Mouse (Mus musculus) limb, embryonic 13.5 days (tissue): ENCODE measurements at regions not wholly inside any gene's neighbourhood (a gene's known extent, or its start where the extent isn't known, plus 50 kb on each side); places are given as distances from the start of the nearest gene placed in this dataset.

Experiments
- ATAC-seq: fragments of 200-750 bp; cut with Nextera tagmentation; 2 replicates; pipeline ENCODE4 v1.8.0; 2017; ENCODE audit warnings: low read depth, moderate number of reproducible peaks, moderate TSS enrichment; ENCODE audit not compliant: low FRiP score
- H3K27ac ChIP-seq: fragments of 300-500 bp; sonication (generic); 2 replicates; pipeline ENCODE4 v1.5.1; 2015; ENCODE audit warnings: inconsistent platforms, mild to moderate bottlenecking, moderate library complexity
- H3K27me3 ChIP-seq: fragments of 300-500 bp; sonication (generic); 2 replicates; pipeline ENCODE4 v1.6.1; 2015; ENCODE audit warnings: mild to moderate bottlenecking, inconsistent platforms
- H3K36me3 ChIP-seq: fragments of 300-500 bp; sonication (generic); 2 replicates; pipeline ENCODE4 v1.6.1; 2015; ENCODE audit warnings: inconsistent platforms, mild to moderate bottlenecking, moderate library complexity
- H3K4me1 ChIP-seq: fragments of 300-500 bp; sonication (generic); 2 replicates; pipeline ENCODE4 v1.6.1; 2015; ENCODE audit warnings: inconsistent platforms
- H3K4me2 ChIP-seq: fragments of 300-500 bp; sonication (generic); replicated peaks from 2 replicates; pipeline ENCODE4 v1.6.1; 2015; ENCODE audit warnings: inconsistent platforms, mild to moderate bottlenecking, moderate library complexity
- H3K4me3 ChIP-seq: fragments of 300-500 bp; sonication (generic); 2 replicates; pipeline ENCODE4 v1.5.1; 2015; ENCODE audit warnings: moderate library complexity, mild to moderate bottlenecking, inconsistent platforms
- H3K9ac ChIP-seq: fragments of 300-500 bp; sonication (generic); 2 replicates; pipeline ENCODE4 v1.6.1; 2015; ENCODE audit warnings: mild to moderate bottlenecking, inconsistent platforms
- H3K9me3 ChIP-seq: fragments of 300-500 bp; sonication (generic); 2 replicates; pipeline ENCODE4 v1.6.1; 2016; ENCODE audit warnings: inconsistent platforms
- WGBS: fragments of 180-500 bp; shearing (Covaris S2); methylation state at CpG from one replicate; pipeline ENCODE4 v1.1.7; 2015; 5-methylcytosine and 5-hydroxymethylcytosine counted together

- no peak overlapping the region for H3K4me2 ChIP-seq
- no peak overlapping the region for H3K9ac ChIP-seq
- WGBS, result 82% methylated on average over 1 of the region's 1 CpGs
- H3K27me3 ChIP-seq, result no peaks in the 10 kb centered on the region
- no peak overlapping the region for H3K4me3 ChIP-seq
- H3K9me3 ChIP-seq, result no peaks in the 10 kb centered on the region
- ATAC-seq, result no peak
- H3K4me1 ChIP-seq, result no peaks in the 10 kb centered on the region
- no peak overlapping the region for H3K27ac ChIP-seq
- H3K36me3 ChIP-seq, result no peaks in the 10 kb centered on the region
These were observed 50.4 kb upstream of the Atg10 start for GRCm38 (mm10) chr13:91274131-91274530.

DNA sequence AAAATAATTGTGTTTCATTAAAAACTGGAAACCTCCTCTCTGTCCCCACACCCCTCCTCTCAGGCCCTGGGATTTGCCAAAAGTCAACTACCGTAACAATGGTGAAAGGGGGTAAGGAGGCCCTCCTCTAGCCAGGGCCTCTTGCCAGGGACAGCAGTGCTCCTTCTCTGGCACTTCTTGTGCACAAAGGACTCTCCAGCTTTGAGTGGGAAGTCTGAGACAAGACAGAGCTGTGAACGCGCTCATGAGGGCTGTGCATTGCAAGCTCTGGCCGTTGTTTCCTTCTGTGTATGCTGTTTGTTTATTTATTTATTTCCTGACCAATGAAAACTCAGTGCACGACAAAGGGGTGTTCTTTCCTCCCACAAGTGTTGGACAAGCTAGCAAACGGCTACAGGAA is 50.8 kb upstream of the Atg10 start:
- no peak overlapping the region for H3K4me2 ChIP-seq
- no peaks in the 10 kb centered on the region for H3K27me3 ChIP-seq
- WGBS, result 69% methylated on average over 6 of the region's 6 CpGs
- no peak for ATAC-seq
- no peaks in the 10 kb centered on the region for H3K9me3 ChIP-seq
- H3K36me3 ChIP-seq, result no peaks in the 10 kb centered on the region
- no peak overlapping the region for H3K9ac ChIP-seq
- no peaks in the 10 kb centered on the region for H3K4me1 ChIP-seq
- no peak overlapping the region for H3K27ac ChIP-seq
- H3K4me3 ChIP-seq, result no peak overlapping the region

- Histone ChIP-seq H3K9ac (no peak overlapping the region), H3K4me3 (no peak overlapping the region), H3K27ac (no peak overlapping the region), H3K36me3 (no peaks in the 10 kb centered on the region), H3K9me3 (no peaks in the 10 kb centered on the region), H3K4me2 (no peak overlapping the region), H3K4me1 (no peaks in the 10 kb centered on the region), H3K27me3 (no peaks in the 10 kb centered on the region)
- 77% methylated on average over 3 of the region's 3 CpGs for WGBS
- ATAC-seq, result no peak
These were observed 55.7 kb upstream of the Atg10 start for GRCm38 (mm10) chr13:91279487-91279886.

DNA sequence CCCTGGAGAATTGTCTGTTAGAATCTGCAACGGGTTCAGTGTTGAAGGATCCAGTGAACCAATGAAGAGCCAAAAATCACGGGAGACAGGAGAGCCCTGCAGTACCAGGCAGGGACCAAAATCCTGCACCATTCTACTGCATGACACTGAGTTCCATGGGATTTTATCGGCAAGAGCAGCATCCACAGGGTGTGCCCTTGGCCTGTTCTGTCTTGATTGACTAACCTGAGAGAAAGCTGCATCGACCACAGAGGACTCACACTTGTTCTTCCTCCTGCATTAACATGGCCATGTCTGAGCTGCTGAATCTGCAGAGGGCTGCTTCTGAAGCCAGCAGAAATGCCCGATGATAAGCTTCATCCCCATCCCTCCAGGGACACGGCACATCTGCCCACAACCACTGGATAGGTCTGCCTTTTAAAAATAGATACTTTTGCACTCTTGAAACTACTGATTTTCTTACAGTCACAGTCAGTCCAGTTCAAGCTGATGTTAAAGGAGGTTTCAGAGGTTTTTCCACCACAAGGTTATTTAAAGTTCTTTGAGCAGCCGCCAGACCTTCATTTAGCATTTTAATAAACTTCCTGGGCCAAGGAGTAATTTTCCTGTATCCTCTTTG is 71.9 kb upstream of the Atg10 start:
- Histone ChIP-seq H3K27me3 (no peaks in the 10 kb centered on the region), H3K4me2 (no peak overlapping the region), H3K36me3 (no peaks in the 10 kb centered on the region), H3K4me3 (no peak overlapping the region), H3K9ac (no peak overlapping the region), H3K27ac (no peak overlapping the region), H3K4me1 (0 out of 2 replicates have a peak, but pooled peaks cover 6% of the 10 kb centered on the region), H3K9me3 (peaks cover 12% of the 10 kb centered on the region)
- no peak for ATAC-seq
- WGBS, result 82% methylated on average over 7 of the region's 7 CpGs

- ATAC-seq, result no peak
- 75% methylated on average over 5 of the region's 5 CpGs for WGBS
- no peaks in the 10 kb centered on the region for H3K36me3 ChIP-seq
- no peak overlapping the region for H3K4me3 ChIP-seq
- H3K4me2 ChIP-seq, result no peak overlapping the region
- 0 out of 2 replicates have a peak, but pooled peaks cover 6% of the 10 kb centered on the region for H3K4me1 ChIP-seq
- H3K9me3 ChIP-seq, result peaks cover 12% of the 10 kb centered on the region
- H3K9ac ChIP-seq, result no peak overlapping the region
- no peaks in the 10 kb centered on the region for H3K27me3 ChIP-seq
- H3K27ac ChIP-seq, result no peak overlapping the region
These were observed 72.9 kb upstream of the Atg10 start for GRCm38 (mm10) chr13:91296521-91297160.

GRCm38 (mm10) chr13:91301849-91302248 is 78.1 kb upstream of the Atg10 start:
- Histone ChIP-seq H3K36me3 (no peaks in the 10 kb centered on the region), H3K4me1 (no peaks in the 10 kb centered on the region), H3K27ac (no peak overlapping the region), H3K9me3 (peaks cover 6% of the 10 kb centered on the region; the same call in 1 of the 2 replicates), H3K27me3 (no peaks in the 10 kb centered on the region), H3K9ac (no peak overlapping the region), H3K4me2 (no peak overlapping the region), H3K4me3 (no peak overlapping the region)
- ATAC-seq, result no peak
- WGBS, result 92% methylated on average over 1 of the region's 1 CpGs

DNA sequence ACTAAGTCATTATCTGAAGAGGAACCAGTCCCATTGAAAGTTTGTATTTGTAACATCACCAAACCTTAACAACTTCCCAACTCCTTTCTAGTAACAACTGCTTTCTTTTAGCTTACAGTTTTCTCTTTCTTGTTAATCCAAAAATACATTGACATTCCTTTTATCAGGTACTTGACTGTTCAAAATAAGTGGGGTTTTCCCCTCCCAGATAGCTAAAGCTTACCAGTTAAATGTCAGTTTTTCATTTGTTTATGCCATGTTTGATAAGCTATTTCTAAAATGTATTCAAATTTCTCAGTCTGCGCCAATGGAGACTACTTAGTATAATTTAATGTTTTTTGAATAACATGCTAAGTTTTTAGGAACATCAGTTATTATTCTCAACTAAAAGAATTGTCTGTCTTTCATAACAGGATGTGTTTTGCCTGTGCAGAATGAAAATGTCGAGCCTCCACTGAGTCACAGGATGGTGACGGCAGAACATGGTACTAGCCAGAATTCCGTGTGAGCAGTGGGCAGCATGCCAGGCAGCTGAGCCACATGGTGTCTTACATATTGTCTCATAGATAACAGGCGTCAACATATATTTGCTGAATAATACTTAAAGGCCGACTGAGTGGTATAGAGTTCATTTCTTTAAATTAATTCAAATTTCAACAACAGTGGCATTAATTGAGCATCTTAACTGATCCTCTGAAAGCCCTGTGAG is 82.1 kb upstream of the Atg10 start:
- ATAC-seq, result no peak
- no peaks in the 10 kb centered on the region for H3K27me3 ChIP-seq
- no peak overlapping the region for H3K9ac ChIP-seq
- 82% methylated on average over 6 of the region's 6 CpGs for WGBS
- no peak overlapping the region for H3K27ac ChIP-seq
- H3K36me3 ChIP-seq, result no peaks in the 10 kb centered on the region
- no peaks in the 10 kb centered on the region for H3K9me3 ChIP-seq
- no peak overlapping the region for H3K4me2 ChIP-seq
- H3K4me3 ChIP-seq, result no peak overlapping the region
- no peaks in the 10 kb centered on the region for H3K4me1 ChIP-seq

DNA sequence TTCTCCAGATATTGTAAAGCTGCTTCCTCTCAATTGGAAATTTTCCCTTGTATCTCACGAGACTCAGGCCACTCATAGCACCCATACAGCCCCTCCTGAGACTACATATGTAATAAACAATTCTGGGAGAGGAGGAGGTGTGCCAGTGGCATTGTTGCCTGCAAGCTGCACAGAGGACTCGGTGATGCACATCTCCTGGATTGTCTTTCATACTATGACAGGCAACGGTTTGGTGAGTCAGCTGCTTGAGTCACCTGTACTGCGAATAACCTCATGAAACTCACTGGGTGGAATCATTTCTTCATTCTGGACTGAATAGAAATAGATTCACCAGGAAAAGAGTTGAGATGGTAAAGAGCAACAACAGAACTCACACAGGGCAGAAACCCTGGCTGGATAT is 82.8 kb upstream of the Atg10 start:
- Histone ChIP-seq H3K4me3 (no peak overlapping the region), H3K27me3 (no peaks in the 10 kb centered on the region), H3K9ac (no peak overlapping the region), H3K4me1 (no peaks in the 10 kb centered on the region), H3K4me2 (no peak overlapping the region), H3K27ac (no peak overlapping the region), H3K9me3 (no peaks in the 10 kb centered on the region), H3K36me3 (no peaks in the 10 kb centered on the region)
- ATAC-seq, result no peak
- WGBS, result 82% methylated on average over 4 of the region's 4 CpGs

DNA sequence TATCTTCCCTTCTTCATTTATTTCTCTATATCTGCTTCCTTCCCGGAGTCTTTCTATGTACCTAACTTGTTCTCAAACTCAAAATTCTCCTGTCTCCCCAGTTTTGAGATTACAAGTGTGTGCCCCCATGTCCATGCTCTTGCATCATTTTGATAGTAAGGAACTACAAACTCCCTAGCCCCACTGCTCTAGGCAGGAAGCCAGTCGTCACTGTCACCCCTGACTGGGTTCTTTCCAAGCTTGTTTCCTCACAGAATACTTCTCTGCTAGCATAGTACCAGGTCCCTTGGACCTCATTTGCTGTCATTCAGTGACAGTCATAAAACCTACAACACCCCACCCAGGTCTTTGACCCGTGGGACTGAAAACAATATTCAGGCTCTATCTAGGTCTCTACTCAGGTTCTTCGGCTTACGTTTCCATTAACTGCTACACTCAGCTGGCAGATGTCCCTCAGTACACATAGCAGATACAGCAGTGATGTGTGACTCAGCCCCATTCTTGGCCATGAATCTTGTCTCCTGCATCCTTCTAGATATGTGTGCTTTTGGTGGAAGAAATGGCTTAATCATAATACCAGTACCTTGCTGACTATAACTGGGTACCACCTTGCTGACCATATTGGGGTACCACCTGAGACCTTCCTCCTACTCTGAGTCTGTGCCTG is 89.3 kb upstream of the Atg10 start:
- ATAC-seq, result no peak
- Histone ChIP-seq H3K4me3 (no peak overlapping the region), H3K4me1 (no peaks in the 10 kb centered on the region), H3K27ac (no peak overlapping the region), H3K27me3 (no peaks in the 10 kb centered on the region), H3K4me2 (no peak overlapping the region), H3K9me3 (peaks cover 5% of the 10 kb centered on the region; the same call in 1 of the 2 replicates), H3K36me3 (no peaks in the 10 kb centered on the region), H3K9ac (no peak overlapping the region)
- 79% methylated on average over 5 of the region's 5 CpGs for WGBS

GRCm38 (mm10) chr13:91322331-91322730 is 98.6 kb upstream of the Atg10 start:
- Histone ChIP-seq H3K9ac (no peak overlapping the region), H3K27me3 (no peaks in the 10 kb centered on the region), H3K27ac (no peak overlapping the region), H3K4me1 (no peaks in the 10 kb centered on the region), H3K4me3 (no peak overlapping the region), H3K9me3 (peaks cover 3% of the 10 kb centered on the region; the same call in 1 of the 2 replicates), H3K4me2 (no peak overlapping the region), H3K36me3 (no peaks in the 10 kb centered on the region)
- ATAC-seq, result no peak
- 90% methylated on average over 6 of the region's 6 CpGs for WGBS

DNA sequence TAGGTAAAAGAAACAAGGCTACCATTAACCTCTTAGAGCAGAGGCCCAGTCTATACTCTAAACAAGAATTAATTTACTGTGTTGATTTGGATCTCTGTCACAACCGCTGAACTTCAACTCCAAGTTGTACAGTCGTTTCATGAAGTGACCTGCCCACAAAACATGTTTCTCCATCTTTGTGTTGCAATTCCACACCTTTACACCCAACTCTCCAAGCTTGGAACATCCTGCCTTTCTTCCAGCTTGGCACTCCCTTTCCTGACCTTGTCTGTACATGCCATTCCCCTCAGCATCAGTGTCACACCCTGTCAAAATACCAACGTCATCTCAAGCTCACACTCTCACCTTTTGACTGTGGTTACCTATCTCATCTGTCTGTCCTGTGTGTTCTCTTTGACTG is 103.1 kb upstream of the Atg10 start:
- no peaks in the 10 kb centered on the region for H3K36me3 ChIP-seq

DNA sequence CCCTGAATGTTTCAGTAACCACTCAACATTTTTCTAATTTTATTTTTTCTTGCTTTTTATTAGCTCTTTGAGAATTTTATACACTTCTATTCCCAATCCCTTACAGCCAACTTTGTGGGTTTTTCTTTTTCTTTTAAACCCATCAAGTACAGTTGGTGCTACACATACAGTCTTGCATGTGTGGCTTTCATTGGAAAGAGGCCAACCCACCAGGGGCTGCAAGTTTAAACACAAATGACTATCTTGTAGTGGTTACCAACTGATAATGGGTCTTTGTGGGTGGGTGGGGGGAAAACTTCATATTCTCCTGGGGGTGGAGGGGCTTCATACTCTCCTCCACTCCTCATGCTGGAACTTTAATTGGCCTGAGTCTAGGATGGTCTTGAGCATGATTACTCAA is 110.5 kb upstream of the Atg10 start:
- Histone ChIP-seq H3K27ac (no peak overlapping the region), H3K4me3 (no peak overlapping the region), H3K4me1 (no peaks in the 10 kb centered on the region), H3K4me2 (no peak overlapping the region), H3K9me3 (no peaks in the 10 kb centered on the region), H3K9ac (no peak overlapping the region), H3K27me3 (no peaks in the 10 kb centered on the region), H3K36me3 (no peaks in the 10 kb centered on the region)
- ATAC-seq, result no peak

More for the DNA sequence above, 103.1 kb upstream of the Atg10 start:
- no peaks in the 10 kb centered on the region for H3K27me3 ChIP-seq
- H3K27ac ChIP-seq, result no peak overlapping the region
- 85% methylated on average over 3 of the region's 3 CpGs for whole genome bisulfite sequencing
- no peaks in the 10 kb centered on the region for H3K9me3 ChIP-seq
- no peak overlapping the region for H3K9ac ChIP-seq
- no peak overlapping the region for H3K4me3 ChIP-seq
- H3K4me1 ChIP-seq, result no peaks in the 10 kb centered on the region
- no peak overlapping the region for H3K4me2 ChIP-seq
- no peak for ATAC-seq
